Mouse (Mus musculus): ENCODE data around the gene BC037034. TPM values are rescaled to one million over a fixed set of nuclear protein-coding genes. Genes with fewer than 3 reads are reported as not detected.

Gene BC037034
- total and polyA plus RNA-seq, 2 experiments from 2014 or later: 1.1 to 13.4 TPM

- no peaks in the 10 kb centered on the region for H3K27me3 ChIP-seq (ENCODE audit: control insufficient read depth, insufficient read depth, low read length)
- no peak overlapping the region for H3K27ac ChIP-seq (ENCODE audit: low read depth)
- DNase-seq (ENCODE audit: low spot score) (no peak), ATAC-seq (ENCODE audit: insufficient read depth, low read depth) (no peak)
- H3K4me3 ChIP-seq (ENCODE audit: low read depth, low read length): no peak overlapping the region
- H3K36me3 ChIP-seq (replicated peaks; ENCODE audit: control insufficient read depth, insufficient read depth, low read length): no peaks in the 10 kb centered on the region
- no peak for TF ChIP-seq CTCF (IDR thresholded peaks at IDR 0.05; ENCODE audit: low read depth)
- no peak for TF ChIP-seq EP300 (IDR thresholded peaks at IDR 0.05; ENCODE audit: low read depth)
- no peaks in the 10 kb centered on the region for H3K9me3 ChIP-seq (replicated peaks; ENCODE audit: control insufficient read depth, low read length)
- no peak overlapping the region for H3K9ac ChIP-seq (replicated peaks; ENCODE audit: low read depth, low read length)
- WGBS: 79% methylated on average over 12 of the region's 12 CpGs
- H3K4me1 ChIP-seq (ENCODE audit: control insufficient read depth, insufficient read depth): peaks cover 5% of the 10 kb centered on the region; the same call in 1 of the 2 replicates
- no peak overlapping the region for H3K4me2 ChIP-seq (ENCODE audit: low read depth, low read length)
Observed at GRCm38 (mm10) chr5:138251144-138251543, 12.7 kb downstream of the BC037034 start.

- ATAC-seq (ENCODE audit: insufficient read depth, low read depth): no peak
- no peak overlapping the region for H3K27ac ChIP-seq (ENCODE audit: low read depth)
- 24% methylated on average over 2 of the region's 2 CpGs for WGBS
- no peaks in the 10 kb centered on the region for H3K9me3 ChIP-seq (replicated peaks; ENCODE audit: control insufficient read depth, low read length)
- no peak overlapping the region for H3K4me3 ChIP-seq (ENCODE audit: low read depth, low read length)
- no peak for TF ChIP-seq EP300 (IDR thresholded peaks at IDR 0.05; ENCODE audit: low read depth)
- no peak for TF ChIP-seq CTCF (IDR thresholded peaks at IDR 0.05; ENCODE audit: low read depth)
- H3K36me3 ChIP-seq (replicated peaks; ENCODE audit: control insufficient read depth, insufficient read depth, low read length): no peaks in the 10 kb centered on the region
- no peak overlapping the region for H3K9ac ChIP-seq (replicated peaks; ENCODE audit: low read depth, low read length)
- H3K4me1 ChIP-seq (ENCODE audit: control insufficient read depth, insufficient read depth): no peaks in the 10 kb centered on the region
- no peaks in the 10 kb centered on the region for H3K27me3 ChIP-seq (ENCODE audit: control insufficient read depth, insufficient read depth, low read length)
- no peak overlapping the region for H3K4me2 ChIP-seq (ENCODE audit: low read depth, low read length)
- DNase-seq (ENCODE audit: low spot score): no peak
Observed at GRCm38 (mm10) chr5:138241511-138241910, 22.3 kb downstream of the BC037034 start.

- Histone ChIP-seq H3K9me3 (replicated peaks; ENCODE audit: control insufficient read depth, low read length) (no peaks in the 10 kb centered on the region), H3K27me3 (ENCODE audit: control insufficient read depth, insufficient read depth, low read length) (no peaks in the 10 kb centered on the region), H3K36me3 (replicated peaks; ENCODE audit: control insufficient read depth, insufficient read depth, low read length) (no peaks in the 10 kb centered on the region), H3K4me3 (ENCODE audit: low read depth, low read length) (no peak overlapping the region), H3K9ac (replicated peaks; ENCODE audit: low read depth, low read length) (no peak overlapping the region), H3K4me1 (ENCODE audit: control insufficient read depth, insufficient read depth) (no peaks in the 10 kb centered on the region), H3K27ac (ENCODE audit: low read depth) (no peak overlapping the region), H3K4me2 (ENCODE audit: low read depth, low read length) (no peak overlapping the region)
- TF ChIP-seq CTCF (IDR thresholded peaks at IDR 0.05; ENCODE audit: low read depth) (no peak), EP300 (IDR thresholded peaks at IDR 0.05; ENCODE audit: low read depth) (no peak)
- no peak for DNase-seq (ENCODE audit: low spot score)
- no peak for ATAC-seq (ENCODE audit: insufficient read depth, low read depth)
Observed at GRCm38 (mm10) chr5:138234224-138234623, 29.6 kb downstream of the BC037034 start.

- no peak overlapping the region for H3K9ac ChIP-seq (replicated peaks; ENCODE audit: low read depth, low read length)
- H3K27me3 ChIP-seq (ENCODE audit: control insufficient read depth, insufficient read depth, low read length): no peaks in the 10 kb centered on the region
- no peak overlapping the region for H3K27ac ChIP-seq (ENCODE audit: low read depth)
- TF ChIP-seq EP300 (IDR thresholded peaks at IDR 0.05; ENCODE audit: low read depth) (no peak), CTCF (IDR thresholded peaks at IDR 0.05; ENCODE audit: low read depth) (no peak)
- H3K4me2 ChIP-seq (ENCODE audit: low read depth, low read length): no peak overlapping the region
- ATAC-seq (ENCODE audit: insufficient read depth, low read depth) (no peak), DNase-seq (ENCODE audit: low spot score) (no peak)
- no peaks in the 10 kb centered on the region for H3K9me3 ChIP-seq (replicated peaks; ENCODE audit: control insufficient read depth, low read length)
- H3K36me3 ChIP-seq (replicated peaks; ENCODE audit: control insufficient read depth, insufficient read depth, low read length): no peaks in the 10 kb centered on the region
- no peak overlapping the region for H3K4me3 ChIP-seq (ENCODE audit: low read depth, low read length)
- H3K4me1 ChIP-seq (ENCODE audit: control insufficient read depth, insufficient read depth): no peaks in the 10 kb centered on the region
- WGBS: 70% methylated on average over 2 of the region's 2 CpGs
Observed at GRCm38 (mm10) chr5:138233778-138234177, 30.1 kb downstream of the BC037034 start.

- H3K4me3 ChIP-seq (ENCODE audit: low read depth, low read length): no peak overlapping the region
- WGBS: 82% methylated on average over 3 of the region's 3 CpGs
- H3K27me3 ChIP-seq (ENCODE audit: control insufficient read depth, insufficient read depth, low read length): no peaks in the 10 kb centered on the region
- H3K27ac ChIP-seq (ENCODE audit: low read depth): no peak overlapping the region
- H3K9me3 ChIP-seq (replicated peaks; ENCODE audit: control insufficient read depth, low read length): no peaks in the 10 kb centered on the region
- ATAC-seq (ENCODE audit: insufficient read depth, low read depth): no peak
- TF ChIP-seq CTCF (IDR thresholded peaks at IDR 0.05; ENCODE audit: low read depth): no peak
- no peak for TF ChIP-seq EP300 (IDR thresholded peaks at IDR 0.05; ENCODE audit: low read depth)
- DNase-seq (ENCODE audit: low spot score): no peak
- H3K4me2 ChIP-seq (ENCODE audit: low read depth, low read length): no peak overlapping the region
- H3K4me1 ChIP-seq (ENCODE audit: control insufficient read depth, insufficient read depth): no peaks in the 10 kb centered on the region
- no peak overlapping the region for H3K9ac ChIP-seq (replicated peaks; ENCODE audit: low read depth, low read length)
- H3K36me3 ChIP-seq (replicated peaks; ENCODE audit: control insufficient read depth, insufficient read depth, low read length): no peaks in the 10 kb centered on the region
Observed at GRCm38 (mm10) chr5:138229511-138229910, 34.3 kb downstream of the BC037034 start.

GRCm38 (mm10) chr5:138228026-138228425, 35.8 kb downstream of the BC037034 start:
- H3K4me1 ChIP-seq (ENCODE audit: control insufficient read depth, insufficient read depth): no peaks in the 10 kb centered on the region
- H3K9me3 ChIP-seq (replicated peaks; ENCODE audit: control insufficient read depth, low read length): no peaks in the 10 kb centered on the region
- H3K27me3 ChIP-seq (ENCODE audit: control insufficient read depth, insufficient read depth, low read length): no peaks in the 10 kb centered on the region
- no peaks in the 10 kb centered on the region for H3K36me3 ChIP-seq (replicated peaks; ENCODE audit: control insufficient read depth, insufficient read depth, low read length)
- WGBS: 54% methylated on average over 3 of the region's 3 CpGs
- no peak overlapping the region for H3K9ac ChIP-seq (replicated peaks; ENCODE audit: low read depth, low read length)
- DNase-seq (ENCODE audit: low spot score) (no peak), ATAC-seq (ENCODE audit: insufficient read depth, low read depth) (no peak)
- no peak overlapping the region for H3K4me2 ChIP-seq (ENCODE audit: low read depth, low read length)
- no peak overlapping the region for H3K27ac ChIP-seq (ENCODE audit: low read depth)
- TF ChIP-seq CTCF (IDR thresholded peaks at IDR 0.05; ENCODE audit: low read depth): peak; percentile 40
- no peak for TF ChIP-seq EP300 (IDR thresholded peaks at IDR 0.05; ENCODE audit: low read depth)
- H3K4me3 ChIP-seq (ENCODE audit: low read depth, low read length): no peak overlapping the region
